Mouse (Mus musculus) hematopoietic multipotent progenitor cell, adult 10-12 weeks (in vitro differentiated cells): Measurements from ENCODE around the gene Olfr1440. TPM values are rescaled to one million over a fixed set of nuclear protein-coding genes. Genes with fewer than 3 reads are reported as not detected.

Experiments used
- polyA plus RNA-seq: library from polyadenylated mRNA; stranded (reverse); fragments of >175 nt; gene quantifications from 2 replicates; pipeline ENCODE4 v1.2.3, GENCODE M21; 2012; ENCODE audit warnings: low replicate concordance

Gene Olfr1440
- polyA plus RNA-seq = not detected in 2 replicates

DNA sequence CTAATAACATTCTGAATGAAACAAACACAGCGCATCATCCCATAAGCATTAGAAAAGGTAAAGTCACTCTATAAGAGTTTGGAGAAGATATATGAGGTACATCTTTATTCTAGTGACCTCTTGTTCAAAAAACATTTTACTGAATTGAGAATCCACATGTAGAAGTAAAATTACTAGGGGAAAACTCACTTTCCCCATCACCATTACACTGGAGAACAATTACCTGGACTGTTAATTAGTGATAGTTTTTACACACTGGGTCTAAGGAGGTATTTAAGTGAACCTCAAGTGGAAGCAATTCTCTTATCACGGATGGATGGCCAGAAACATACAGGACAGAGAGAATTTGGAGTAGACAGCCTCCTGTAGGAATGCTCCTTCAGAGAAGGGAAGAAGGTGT lies at the start of gene Olfr1440:
TSS of gene Olfr1440 (plus strand) at position 301 of the 400 bp plus-strand sequence.

DNA sequence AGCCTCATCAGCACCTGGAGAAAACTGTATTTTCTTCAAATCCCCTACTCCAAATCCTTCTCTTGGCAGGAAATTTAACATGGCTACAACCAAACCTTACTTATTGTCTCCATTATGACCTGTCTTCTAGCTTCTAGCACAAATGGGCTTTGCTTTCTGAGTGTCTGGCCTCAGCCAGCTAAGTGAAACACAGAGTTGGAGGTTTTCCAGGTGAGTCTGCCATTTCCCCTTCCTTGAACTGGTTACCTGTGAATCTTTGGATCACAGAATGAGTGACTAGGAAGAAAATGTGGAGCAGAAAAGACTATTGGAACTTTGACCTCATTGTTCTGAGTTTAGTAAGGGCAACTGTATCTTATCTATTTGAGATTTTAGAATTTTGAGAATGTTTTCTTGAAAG lies 30.3 kb downstream of the Olfr1440 start, which contains the start of gene Olfr1441:
TSS of gene Olfr1441 (plus strand) at position 73 of the 400 bp plus-strand sequence.

DNA sequence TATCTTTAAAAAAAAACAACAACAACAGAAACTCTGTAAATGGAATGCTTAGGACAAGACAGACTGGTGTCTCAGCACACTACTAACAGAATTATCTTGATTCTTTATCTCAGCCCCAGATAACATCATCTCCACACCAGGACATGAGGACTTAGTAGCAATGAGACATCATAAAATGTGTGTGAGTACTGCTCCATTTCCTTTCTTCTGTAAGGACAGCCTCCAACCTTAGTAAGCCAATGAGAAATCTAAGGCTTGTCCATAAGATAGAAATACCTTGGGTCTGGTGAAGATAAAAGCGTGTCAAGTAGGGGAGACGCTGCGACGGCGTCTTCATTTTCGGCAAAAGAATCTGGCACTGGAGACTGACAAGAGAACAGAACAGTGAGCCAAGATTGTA lies 40.5 kb downstream of the Olfr1440 start, which contains the start of gene Pfpl:
TSS of gene Pfpl (plus strand) at position 301 of the 400 bp plus-strand sequence.

Other genes starting within 250 kb of the Olfr1440 start
- not detected in 2 replicates for gene Olfr1555-ps1, start 217.2 kb upstream of the Olfr1440 start, polyA plus RNA-seq
- not detected in 2 replicates for gene Olfr1431, start 186.6 kb upstream of the Olfr1440 start, polyA plus RNA-seq
- gene Olfr1432, start 154.7 kb upstream of the Olfr1440 start, polyA plus RNA-seq = not detected in 2 replicates
- gene Olfr262, start 145.6 kb upstream of the Olfr1440 start, polyA plus RNA-seq = not detected in 2 replicates
- gene Olfr235, start 126.2 kb upstream of the Olfr1440 start, polyA plus RNA-seq = not detected in 2 replicates
- gene Olfr1434, start 107.4 kb upstream of the Olfr1440 start, polyA plus RNA-seq = 0.15 TPM in 1 of 2 replicates, not detected in the other
- not detected in 2 replicates for gene Olfr1436, start 88.1 kb upstream of the Olfr1440 start, polyA plus RNA-seq
- not detected in 2 replicates for gene Olfr1437, start 62.2 kb upstream of the Olfr1440 start, polyA plus RNA-seq
- not detected in 2 replicates for gene Olfr1438-ps1, start 51.4 kb upstream of the Olfr1440 start, polyA plus RNA-seq
- gene Olfr1441, start 30.2 kb downstream of the Olfr1440 start, polyA plus RNA-seq = not detected in 2 replicates
- not detected in 2 replicates for gene Pfpl, start 40.6 kb downstream of the Olfr1440 start, polyA plus RNA-seq
- 23.5 and 31.3 TPM in 2 replicates for gene Mpeg1, start 73.5 kb downstream of the Olfr1440 start, polyA plus RNA-seq
- 2.9 and 4.8 TPM in 2 replicates for gene Dtx4, start 114.2 kb downstream of the Olfr1440 start, polyA plus RNA-seq
- 2.0 and 7.7 TPM in 2 replicates for gene Fam111a, start 158.5 kb downstream of the Olfr1440 start, polyA plus RNA-seq
- gene Gm4952, start 212.7 kb downstream of the Olfr1440 start, polyA plus RNA-seq = not detected in 2 replicates
- gene Glyat, start 246.0 kb downstream of the Olfr1440 start, polyA plus RNA-seq = not detected in 2 replicates